Mouse (Mus musculus): ENCODE measurements at regions not wholly inside any gene's neighbourhood (a gene's known extent, or its start where the extent isn't known, plus 50 kb on each side); places are given as distances from the start of the nearest gene placed in this dataset.
"Not testable (repeated sequence)": the region's sequence is repeated elsewhere in the genome, so short reads cannot be mapped to it uniquely, and the experiment has no call there.

GRCm38 (mm10) chr9:115459075-115459474 is 148.9 kb upstream of the Stt3b start:
- H3K9me3 ChIP-seq (ENCODE audit: control insufficient read depth, low read length); H3K27ac ChIP-seq (ENCODE audit: low read depth); DNase-seq (ENCODE audit: low spot score); H3K36me3 ChIP-seq (ENCODE audit: control insufficient read depth, insufficient read depth, low read length); H3K27me3 ChIP-seq (replicated peaks; ENCODE audit: control insufficient read depth, insufficient read depth, low read length); ATAC-seq (replicated peaks; ENCODE audit: low FRiP score, low TSS enrichment, low read depth); H3K4me1 ChIP-seq (replicated peaks; ENCODE audit: control insufficient read depth, insufficient read depth, low read length); H3K4me3 ChIP-seq (ENCODE audit: low read depth, low read length); H3K4me2 ChIP-seq (ENCODE audit: low read length); H3K9ac ChIP-seq (ENCODE audit: low read length): not testable (repeated sequence)
- 85% methylated on average over 6 of the region's 6 CpGs for WGBS

GRCm38 (mm10) chr9:115465326-115465725 is 155.1 kb upstream of the Stt3b start:
- no peaks in the 10 kb centered on the region for H3K4me1 ChIP-seq (replicated peaks; ENCODE audit: control insufficient read depth, insufficient read depth, low read length)
- DNase-seq (ENCODE audit: low spot score) = no peak
- no peaks in the 10 kb centered on the region for H3K9me3 ChIP-seq (ENCODE audit: control insufficient read depth, low read length)
- H3K4me3 ChIP-seq (ENCODE audit: low read depth, low read length) = no peak overlapping the region
- H3K27ac ChIP-seq (ENCODE audit: low read depth) = no peak overlapping the region
- 84% methylated on average over 10 of the region's 10 CpGs for WGBS
- H3K4me2 ChIP-seq (ENCODE audit: low read length) = no peak overlapping the region
- H3K9ac ChIP-seq (ENCODE audit: low read length) = no peak overlapping the region
- no peaks in the 10 kb centered on the region for H3K36me3 ChIP-seq (ENCODE audit: control insufficient read depth, insufficient read depth, low read length)
- no peak for ATAC-seq (replicated peaks; ENCODE audit: low FRiP score, low TSS enrichment, low read depth)
- no peaks in the 10 kb centered on the region for H3K27me3 ChIP-seq (replicated peaks; ENCODE audit: control insufficient read depth, insufficient read depth, low read length)

GRCm38 (mm10) chr9:115468641-115469040 is 158.4 kb upstream of the Stt3b start:
- Histone ChIP-seq H3K4me2 (ENCODE audit: low read length) (no peak overlapping the region), H3K9ac (ENCODE audit: low read length) (no peak overlapping the region), H3K4me3 (ENCODE audit: low read depth, low read length) (no peak overlapping the region), H3K4me1 (replicated peaks; ENCODE audit: control insufficient read depth, insufficient read depth, low read length) (no peaks in the 10 kb centered on the region), H3K36me3 (ENCODE audit: control insufficient read depth, insufficient read depth, low read length) (no peaks in the 10 kb centered on the region), H3K9me3 (ENCODE audit: control insufficient read depth, low read length) (no peaks in the 10 kb centered on the region), H3K27ac (ENCODE audit: low read depth) (no peak overlapping the region), H3K27me3 (replicated peaks; ENCODE audit: control insufficient read depth, insufficient read depth, low read length) (no peaks in the 10 kb centered on the region)
- ATAC-seq (replicated peaks; ENCODE audit: low FRiP score, low TSS enrichment, low read depth) (no peak), DNase-seq (ENCODE audit: low spot score) (no peak)
- 86% methylated on average over 2 of the region's 2 CpGs for WGBS

- Histone ChIP-seq H3K4me2 (ENCODE audit: low read length) (no peak overlapping the region), H3K4me3 (ENCODE audit: low read depth, low read length) (no peak overlapping the region), H3K4me1 (replicated peaks; ENCODE audit: control insufficient read depth, insufficient read depth, low read length) (no peaks in the 10 kb centered on the region), H3K9ac (ENCODE audit: low read length) (no peak overlapping the region), H3K9me3 (ENCODE audit: control insufficient read depth, low read length) (peaks cover 7% of the 10 kb centered on the region; the same call in 1 of the 2 replicates), H3K27ac (ENCODE audit: low read depth) (no peak overlapping the region), H3K27me3 (replicated peaks; ENCODE audit: control insufficient read depth, insufficient read depth, low read length) (no peaks in the 10 kb centered on the region), H3K36me3 (ENCODE audit: control insufficient read depth, insufficient read depth, low read length) (no peaks in the 10 kb centered on the region)
- ATAC-seq (replicated peaks; ENCODE audit: low FRiP score, low TSS enrichment, low read depth) (no peak), DNase-seq (ENCODE audit: low spot score) (no peak)
- WGBS = 94% methylated on average over 6 of the region's 6 CpGs
These were observed 161.4 kb upstream of the Stt3b start for GRCm38 (mm10) chr9:115471582-115471981.

GRCm38 (mm10) chr9:115473037-115473436 is 162.8 kb upstream of the Stt3b start:
- DNase-seq (ENCODE audit: low spot score) (no peak), ATAC-seq (replicated peaks; ENCODE audit: low FRiP score, low TSS enrichment, low read depth) (no peak)
- Histone ChIP-seq H3K4me2 (ENCODE audit: low read length) (no peak overlapping the region), H3K4me3 (ENCODE audit: low read depth, low read length) (no peak overlapping the region), H3K4me1 (replicated peaks; ENCODE audit: control insufficient read depth, insufficient read depth, low read length) (no peaks in the 10 kb centered on the region), H3K27ac (ENCODE audit: low read depth) (no peak overlapping the region), H3K27me3 (replicated peaks; ENCODE audit: control insufficient read depth, insufficient read depth, low read length) (no peaks in the 10 kb centered on the region), H3K9ac (ENCODE audit: low read length) (no peak overlapping the region), H3K36me3 (ENCODE audit: control insufficient read depth, insufficient read depth, low read length) (no peaks in the 10 kb centered on the region), H3K9me3 (ENCODE audit: control insufficient read depth, low read length) (peaks cover 7% of the 10 kb centered on the region; the same call in 1 of the 2 replicates)
- 89% methylated on average over 3 of the region's 3 CpGs for WGBS

GRCm38 (mm10) chr9:115473847-115474246 is 163.6 kb upstream of the Stt3b start:
- 88% methylated on average over 5 of the region's 5 CpGs for WGBS
- H3K9me3 ChIP-seq (ENCODE audit: control insufficient read depth, low read length) = peaks cover 7% of the 10 kb centered on the region; the same call in 1 of the 2 replicates

GRCm38 (mm10) chr9:115474342-115474741 is 164.1 kb upstream of the Stt3b start:
- H3K4me2 ChIP-seq (ENCODE audit: low read length) = no peak overlapping the region
- ATAC-seq (replicated peaks; ENCODE audit: low FRiP score, low TSS enrichment, low read depth) = no peak
- no peak overlapping the region for H3K9ac ChIP-seq (ENCODE audit: low read length)
- H3K9me3 ChIP-seq (ENCODE audit: control insufficient read depth, low read length) = peaks cover 7% of the 10 kb centered on the region; the same call in 1 of the 2 replicates
- H3K36me3 ChIP-seq (ENCODE audit: control insufficient read depth, insufficient read depth, low read length) = no peaks in the 10 kb centered on the region
- 91% methylated on average over 8 of the region's 8 CpGs for WGBS
- no peak overlapping the region for H3K27ac ChIP-seq (ENCODE audit: low read depth)
- H3K4me3 ChIP-seq (ENCODE audit: low read depth, low read length) = no peak overlapping the region
- no peaks in the 10 kb centered on the region for H3K27me3 ChIP-seq (replicated peaks; ENCODE audit: control insufficient read depth, insufficient read depth, low read length)
- H3K4me1 ChIP-seq (replicated peaks; ENCODE audit: control insufficient read depth, insufficient read depth, low read length) = 0 out of 2 replicates have a peak, but pooled peaks cover 4% of the 10 kb centered on the region
- DNase-seq (ENCODE audit: low spot score) = no peak

More at GRCm38 (mm10) chr9:115473847-115474246, 163.6 kb upstream of the Stt3b start:
- ATAC-seq (replicated peaks; ENCODE audit: low FRiP score, low TSS enrichment, low read depth) = no peak
- no peak for DNase-seq (ENCODE audit: low spot score)
- no peaks in the 10 kb centered on the region for H3K27me3 ChIP-seq (replicated peaks; ENCODE audit: control insufficient read depth, insufficient read depth, low read length)
- no peak overlapping the region for H3K9ac ChIP-seq (ENCODE audit: low read length)
- H3K4me1 ChIP-seq (replicated peaks; ENCODE audit: control insufficient read depth, insufficient read depth, low read length) = 0 out of 2 replicates have a peak, but pooled peaks cover 1% of the 10 kb centered on the region
- no peak overlapping the region for H3K4me3 ChIP-seq (ENCODE audit: low read depth, low read length)
- H3K27ac ChIP-seq (ENCODE audit: low read depth) = no peak overlapping the region
- H3K4me2 ChIP-seq (ENCODE audit: low read length) = no peak overlapping the region
- H3K36me3 ChIP-seq (ENCODE audit: control insufficient read depth, insufficient read depth, low read length) = no peaks in the 10 kb centered on the region

GRCm38 (mm10) chr9:115476205-115476604 is 166.0 kb upstream of the Stt3b start:
- Histone ChIP-seq H3K9me3 (ENCODE audit: control insufficient read depth, low read length) (peaks cover 7% of the 10 kb centered on the region; the same call in 1 of the 2 replicates), H3K9ac (ENCODE audit: low read length) (no peak overlapping the region), H3K4me1 (replicated peaks; ENCODE audit: control insufficient read depth, insufficient read depth, low read length) (0 out of 2 replicates have a peak, but pooled peaks cover 4% of the 10 kb centered on the region), H3K4me3 (ENCODE audit: low read depth, low read length) (no peak overlapping the region), H3K4me2 (ENCODE audit: low read length) (no peak overlapping the region), H3K36me3 (ENCODE audit: control insufficient read depth, insufficient read depth, low read length) (no peaks in the 10 kb centered on the region), H3K27ac (ENCODE audit: low read depth) (no peak overlapping the region), H3K27me3 (replicated peaks; ENCODE audit: control insufficient read depth, insufficient read depth, low read length) (no peaks in the 10 kb centered on the region)
- no peak for ATAC-seq (replicated peaks; ENCODE audit: low FRiP score, low TSS enrichment, low read depth)
- DNase-seq (ENCODE audit: low spot score) = no peak
- WGBS = 51% methylated on average over 17 of the region's 17 CpGs

- Histone ChIP-seq H3K4me1 (replicated peaks; ENCODE audit: control insufficient read depth, insufficient read depth, low read length) (0 out of 2 replicates have a peak, but pooled peaks cover 4% of the 10 kb centered on the region), H3K4me3 (ENCODE audit: low read depth, low read length) (no peak overlapping the region), H3K27ac (ENCODE audit: low read depth) (no peak overlapping the region), H3K27me3 (replicated peaks; ENCODE audit: control insufficient read depth, insufficient read depth, low read length) (no peaks in the 10 kb centered on the region), H3K9ac (ENCODE audit: low read length) (no peak overlapping the region), H3K4me2 (ENCODE audit: low read length) (no peak overlapping the region), H3K36me3 (ENCODE audit: control insufficient read depth, insufficient read depth, low read length) (no peaks in the 10 kb centered on the region), H3K9me3 (ENCODE audit: control insufficient read depth, low read length) (peaks cover 7% of the 10 kb centered on the region; the same call in 1 of the 2 replicates)
- DNase-seq (ENCODE audit: low spot score) (no peak), ATAC-seq (replicated peaks; ENCODE audit: low FRiP score, low TSS enrichment, low read depth) (no peak)
- 81% methylated on average over 6 of the region's 6 CpGs for WGBS
These were observed 167.5 kb upstream of the Stt3b start for GRCm38 (mm10) chr9:115477556-115478220.
